Mouse (Mus musculus) myocyte (in vitro differentiated cells): ENCODE data around the gene Camta1. TPM values are rescaled to one million over a fixed set of nuclear protein-coding genes. Genes with fewer than 3 reads are reported as not detected.

ENCODE experiments used
- H3K27me3 ChIP-seq: one replicate; pipeline ENCODE4 v1.6.1; 2011; ENCODE audit not compliant: control insufficient read depth, insufficient read depth, insufficient read length
- H3K36me3 ChIP-seq: one replicate; pipeline ENCODE4 v1.6.1; 2011; ENCODE audit not compliant: control insufficient read depth, insufficient read depth
- H3K4me2 ChIP-seq: one replicate; pipeline ENCODE4 v1.6.1; 2011; ENCODE audit warnings: low read depth, control low read depth
- H3K4me3 ChIP-seq: one replicate; pipeline ENCODE4 v1.5.1; 2011; ENCODE audit warnings: mild to moderate bottlenecking, control low read depth, moderate library complexity
- H3K79me2 ChIP-seq: one replicate; pipeline ENCODE4 v1.6.1; 2011; ENCODE audit not compliant: control insufficient read depth, insufficient read depth
- H3ac ChIP-seq: one replicate; pipeline ENCODE4 v1.6.1; 2011; ENCODE audit not compliant: control insufficient read depth, insufficient read length
- CEBPB ChIP-seq: IDR thresholded peaks from 2 replicates; pipeline ENCODE4 v1.6.1; 2011; ENCODE audit warnings: mild to moderate bottlenecking, moderate library complexity; ENCODE audit not compliant: poor library complexity, insufficient read depth, severe bottlenecking
- E2F4 ChIP-seq: IDR thresholded peaks from one replicate; pipeline ENCODE4 v1.6.1; 2011; ENCODE audit warnings: mild to moderate bottlenecking, control low read depth, moderate library complexity; ENCODE audit not compliant: insufficient read depth
- MAX ChIP-seq: IDR thresholded peaks from one replicate; pipeline ENCODE4 v1.6.1; 2011; ENCODE audit warnings: low read depth, mild to moderate bottlenecking, control low read depth
- MYOD1 ChIP-seq, 3 experiments: IDR thresholded peaks; one replicate each; pipeline ENCODE4 v1.6.1; 2011; ENCODE audit warnings: control low read depth in 2 of 3, low read depth in 2 of 3, mild to moderate bottlenecking in 2 of 3, moderate library complexity in 1 of 3; ENCODE audit not compliant: insufficient read length in 2 of 3, control insufficient read depth in 1 of 3
- MYOG ChIP-seq, 3 experiments: IDR thresholded peaks; one replicate each; pipeline ENCODE4 v1.6.1; 2011; ENCODE audit warnings: control low read depth in 2 of 3, low read depth in 2 of 3, mild to moderate bottlenecking in 2 of 3; ENCODE audit not compliant: insufficient read length in 2 of 3, control insufficient read depth in 1 of 3, insufficient read depth in 1 of 3
- POLR2A ChIP-seq: IDR thresholded peaks from one replicate; pipeline ENCODE4 v1.6.1; 2011; ENCODE audit warnings: low read depth, mild to moderate bottlenecking, control low read depth, moderate library complexity; ENCODE audit not compliant: insufficient read length
- POLR2AphosphoS2 ChIP-seq: IDR thresholded peaks from one replicate; pipeline ENCODE4 v1.6.1; 2011; ENCODE audit warnings: low read depth, control low read depth; ENCODE audit not compliant: insufficient read length
- REST ChIP-seq: IDR thresholded peaks from one replicate; pipeline ENCODE4 v1.6.1; 2011; ENCODE audit warnings: mild to moderate bottlenecking, control low read depth, moderate library complexity; ENCODE audit not compliant: insufficient read depth, insufficient read length
- SRF ChIP-seq: IDR thresholded peaks from one replicate; pipeline ENCODE4 v1.6.1; 2011; ENCODE audit warnings: low read depth; ENCODE audit not compliant: control insufficient read depth, insufficient read length
- TCF12 ChIP-seq: IDR thresholded peaks from one replicate; pipeline ENCODE4 v1.6.1; 2011; ENCODE audit warnings: mild to moderate bottlenecking, control low read depth; ENCODE audit not compliant: poor library complexity, insufficient read depth, severe bottlenecking
- TCF3 ChIP-seq: IDR thresholded peaks from one replicate; pipeline ENCODE4 v1.6.1; 2011; ENCODE audit warnings: low read depth, control low read depth; ENCODE audit not compliant: insufficient read length
- USF1 ChIP-seq: IDR thresholded peaks from one replicate; pipeline ENCODE4 v1.6.1; 2011; ENCODE audit warnings: low read depth, mild to moderate bottlenecking, control low read depth, moderate library complexity
- polyA plus RNA-seq: library from polyadenylated mRNA; unstranded; fragments of >200 nt; fragmentation: generic; extraction: Trizol; gene quantifications from one replicate; pipeline ENCODE4 v1.2.1, GENCODE M21; 2012; ENCODE audit warnings: missing spikeins

Gene Camta1
- polyA plus RNA-seq, 1 experiment, result 40.6 TPM

GRCm38 (mm10) chr4:151352791-151353190, 508.9 kb downstream of the Camta1 start:
- Histone ChIP-seq H3ac (no peak overlapping the region), H3K4me2 (no peak overlapping the region), H3K4me3 (no peak overlapping the region), H3K79me2 (no peaks in the 10 kb centered on the region), H3K36me3 (no peaks in the 10 kb centered on the region), H3K27me3 (peaks cover 7% of the 10 kb centered on the region)
- TF ChIP-seq SRF, result no peak
- no peak for TF ChIP-seq MYOD1 (IDR thresholded peaks at IDR 0.05; ENCODE audit: control insufficient read depth in 1 of 3, insufficient read length in 2 of 3, low read depth in 2 of 3)
- TF ChIP-seq CEBPB, result no peak
- no peak for TF ChIP-seq E2F4
- TF ChIP-seq MAX, result no peak
- TF ChIP-seq MYOG (IDR thresholded peaks at IDR 0.05; ENCODE audit: control insufficient read depth in 1 of 3, insufficient read depth in 1 of 3, insufficient read length in 2 of 3, low read depth in 2 of 3), result no peak
- TF ChIP-seq TCF3, result no peak
- no peak for TF ChIP-seq TCF12

DNA sequence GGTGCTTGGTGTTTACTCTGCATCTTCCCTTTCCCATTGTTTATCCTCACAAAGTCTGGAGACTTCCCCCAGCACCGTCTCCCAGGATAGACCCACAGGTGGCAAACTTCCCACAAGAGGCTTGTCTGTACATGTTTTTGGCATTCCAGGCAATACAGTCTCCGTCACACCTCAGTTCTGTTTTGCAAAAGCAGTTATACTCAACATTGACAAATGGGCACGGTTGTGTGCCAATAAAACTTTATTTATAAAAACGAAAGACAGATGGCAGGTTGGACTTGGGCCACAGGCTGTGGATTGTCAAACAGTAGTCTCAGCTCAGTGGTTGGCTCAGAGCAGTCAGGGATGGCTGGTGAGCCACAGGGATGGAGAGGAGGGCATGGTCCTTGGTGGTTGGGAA, 509.4 kb downstream of the Camta1 start:
- H3K27me3 ChIP-seq, result peaks cover 7% of the 10 kb centered on the region
- no peak overlapping the region for H3ac ChIP-seq
- no peak overlapping the region for H3K4me3 ChIP-seq
- no peaks in the 10 kb centered on the region for H3K36me3 ChIP-seq
- no peak overlapping the region for H3K4me2 ChIP-seq
- TF ChIP-seq MAX, result no peak
- no peak for TF ChIP-seq REST
- no peak for TF ChIP-seq MYOG (IDR thresholded peaks at IDR 0.05; ENCODE audit: control insufficient read depth in 1 of 3, insufficient read depth in 1 of 3, insufficient read length in 2 of 3, low read depth in 2 of 3)
- TF ChIP-seq MYOD1 (IDR thresholded peaks at IDR 0.05; ENCODE audit: control insufficient read depth in 1 of 3, insufficient read length in 2 of 3, low read depth in 2 of 3), result no peak
- no peak for TF ChIP-seq POLR2AphosphoS2
- TF ChIP-seq SRF, result no peak
- no peak for TF ChIP-seq TCF12
- TF ChIP-seq CEBPB, result no peak
- no peak for TF ChIP-seq TCF3
- TF ChIP-seq E2F4, result no peak
- no peak for TF ChIP-seq USF1
- TF ChIP-seq POLR2A, result no peak
- H3K79me2 ChIP-seq, result no peaks in the 10 kb centered on the region

GRCm38 (mm10) chr4:151351757-151352156, 509.9 kb downstream of the Camta1 start:
- TF ChIP-seq CEBPB (no peak), POLR2A (no peak), E2F4 (no peak), MYOD1 (IDR thresholded peaks at IDR 0.05; ENCODE audit: control insufficient read depth in 1 of 3, insufficient read length in 2 of 3, low read depth in 2 of 3) (no peak), REST (no peak), SRF (no peak), TCF3 (no peak), TCF12 (no peak), MYOG (IDR thresholded peaks at IDR 0.05; ENCODE audit: control insufficient read depth in 1 of 3, insufficient read depth in 1 of 3, insufficient read length in 2 of 3, low read depth in 2 of 3) (no peak)
- H3ac ChIP-seq, result no peak overlapping the region
- peaks cover 7% of the 10 kb centered on the region for H3K27me3 ChIP-seq
- no peak overlapping the region for H3K4me3 ChIP-seq
- no peaks in the 10 kb centered on the region for H3K79me2 ChIP-seq
- H3K36me3 ChIP-seq, result no peaks in the 10 kb centered on the region
- no peak overlapping the region for H3K4me2 ChIP-seq

DNA sequence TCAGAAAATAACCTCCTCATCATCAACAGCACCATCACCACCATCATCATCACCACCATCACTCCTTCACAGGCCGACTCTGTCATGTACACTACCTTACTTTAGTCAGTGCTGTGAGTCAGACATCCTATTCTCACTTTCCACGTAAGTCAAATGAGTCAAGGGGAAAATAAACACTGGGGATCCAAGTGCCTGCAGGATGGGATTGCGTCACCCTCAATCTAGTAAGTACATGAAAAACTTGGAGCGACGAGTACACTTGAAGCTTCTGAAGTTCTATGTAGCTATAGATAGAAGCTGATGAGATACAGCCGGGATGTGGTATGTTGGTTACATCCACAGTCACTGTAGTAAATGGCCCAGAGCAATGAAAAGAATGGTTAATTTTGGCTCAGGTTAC, 514.1 kb downstream of the Camta1 start:
- Histone ChIP-seq H3K79me2 (no peaks in the 10 kb centered on the region), H3K36me3 (no peaks in the 10 kb centered on the region), H3K27me3 (no peaks in the 10 kb centered on the region), H3K4me2 (no peak overlapping the region), H3K4me3 (no peak overlapping the region), H3ac (no peak overlapping the region)
- TF ChIP-seq POLR2A, result no peak
- TF ChIP-seq MYOG (IDR thresholded peaks at IDR 0.05; ENCODE audit: control insufficient read depth in 1 of 3, insufficient read depth in 1 of 3, insufficient read length in 2 of 3, low read depth in 2 of 3), result no peak
- no peak for TF ChIP-seq MYOD1 (IDR thresholded peaks at IDR 0.05; ENCODE audit: control insufficient read depth in 1 of 3, insufficient read length in 2 of 3, low read depth in 2 of 3)
- TF ChIP-seq MAX, result no peak
- no peak for TF ChIP-seq SRF
- TF ChIP-seq TCF3, result no peak
- TF ChIP-seq CEBPB, result peak; percentile 69
- no peak for TF ChIP-seq E2F4
- TF ChIP-seq TCF12, result no peak

- H3K36me3 ChIP-seq, result no peaks in the 10 kb centered on the region
- no peak overlapping the region for H3ac ChIP-seq
- no peaks in the 10 kb centered on the region for H3K27me3 ChIP-seq
- H3K4me3 ChIP-seq, result no peak overlapping the region
- H3K4me2 ChIP-seq, result no peak overlapping the region
- no peak for TF ChIP-seq E2F4
- TF ChIP-seq MYOG (IDR thresholded peaks at IDR 0.05; ENCODE audit: control insufficient read depth in 1 of 3, insufficient read depth in 1 of 3, insufficient read length in 2 of 3, low read depth in 2 of 3), result no peak
- TF ChIP-seq TCF12, result no peak
- TF ChIP-seq POLR2A, result no peak
- TF ChIP-seq SRF, result no peak
- no peak for TF ChIP-seq MYOD1 (IDR thresholded peaks at IDR 0.05; ENCODE audit: control insufficient read depth in 1 of 3, insufficient read length in 2 of 3, low read depth in 2 of 3)
- TF ChIP-seq POLR2AphosphoS2, result no peak
- no peak for TF ChIP-seq CEBPB
- TF ChIP-seq MAX, result no peak
- TF ChIP-seq USF1, result no peak
- no peak for TF ChIP-seq TCF3
- no peak for TF ChIP-seq REST
- H3K79me2 ChIP-seq, result no peaks in the 10 kb centered on the region
Measured at GRCm38 (mm10) chr4:151346673-151347072, 515.0 kb downstream of the Camta1 start.
